Mouse (Mus musculus) lung, embryonic 14.5 days (tissue): ENCODE measurements around the gene Smcp. TPM values are rescaled to one million over a fixed set of nuclear protein-coding genes. Genes with fewer than 3 reads are reported as not detected.

Experiments used
- ATAC-seq: fragments of 200-750 bp; cut with Nextera tagmentation; 2 replicates; pipeline ENCODE4 v1.8.0; 2017; ENCODE audit warnings: mild to moderate bottlenecking, moderate TSS enrichment, moderate library complexity; ENCODE audit not compliant: insufficient read depth
- DNase-seq: peaks from one replicate; pipeline ENCODE4 v3.0.0-alpha.2; 2015
- H3K27ac ChIP-seq: fragments of 300-500 bp; sonication (generic); 2 replicates; pipeline ENCODE4 v1.5.1; 2014; ENCODE audit warnings: low read depth, mild to moderate bottlenecking, moderate library complexity
- H3K27me3 ChIP-seq: fragments of 300-500 bp; sonication (generic); 2 replicates; pipeline ENCODE4 v1.6.1; 2014; ENCODE audit warnings: low read length, control low read depth; ENCODE audit not compliant: insufficient read depth
- H3K36me3 ChIP-seq: fragments of 300-500 bp; sonication (generic); 2 replicates; pipeline ENCODE4 v1.6.1; 2014; ENCODE audit warnings: control low read depth; ENCODE audit not compliant: insufficient read depth
- H3K4me1 ChIP-seq: fragments of 300-500 bp; sonication (generic); 2 replicates; pipeline ENCODE4 v1.6.1; 2014; ENCODE audit warnings: antibody characterized with exemption, control low read depth; ENCODE audit not compliant: insufficient read depth
- H3K4me2 ChIP-seq: fragments of 300-500 bp; sonication (generic); 2 replicates; pipeline ENCODE4 v1.6.1; 2014; ENCODE audit warnings: mild to moderate bottlenecking
- H3K4me3 ChIP-seq: fragments of 300-500 bp; sonication (generic); 2 replicates; pipeline ENCODE4 v1.5.1; 2014; ENCODE audit warnings: low read depth, low read length
- H3K9ac ChIP-seq: fragments of 300-500 bp; sonication (generic); 2 replicates; pipeline ENCODE4 v1.6.1; 2014
- H3K9me3 ChIP-seq: fragments of 300-500 bp; sonication (generic); 2 replicates; pipeline ENCODE4 v1.6.1; 2016; ENCODE audit warnings: low read depth, low read length, control low read depth
- CTCF ChIP-seq: IDR thresholded peaks from 2 replicates; pipeline ENCODE4 v1.5.1; 2016; ENCODE audit warnings: antibody characterized with exemption, low read depth
- WGBS: fragments of 180-500 bp; shearing (Covaris S2); extraction: QIAGEN DNeasy Blood & Tissue Kit; methylation state at CpG from one replicate; pipeline ENCODE4 v1.1.7; 2014; 5-methylcytosine and 5-hydroxymethylcytosine counted together
- polyA plus RNA-seq: library from polyadenylated mRNA; unstranded; fragments of >200 nt; fragmentation: Nextera tagmentation; extraction: Ambion mirVana; gene quantifications from 2 replicates; pipeline ENCODE4 v1.2.1, GENCODE M21; 2014

Smcp gene
- polyA plus RNA-seq, 1 experiment from 2014 or later, result not detected

GRCm38 (mm10) chr3:92578652-92579413, 10.0 kb downstream of the Smcp start:
- ATAC-seq (no peak), DNase-seq (no peak)
- no peak overlapping the region for H3K9ac ChIP-seq
- no peaks in the 10 kb centered on the region for H3K36me3 ChIP-seq
- H3K4me2 ChIP-seq, result no peak overlapping the region
- no peaks in the 10 kb centered on the region for H3K27me3 ChIP-seq
- no peak for TF ChIP-seq CTCF
- 54% methylated on average over 4 of the region's 4 CpGs for WGBS
- H3K4me1 ChIP-seq, result no peaks in the 10 kb centered on the region
- no peak overlapping the region for H3K4me3 ChIP-seq
- no peak overlapping the region for H3K27ac ChIP-seq
- H3K9me3 ChIP-seq, result no peaks in the 10 kb centered on the region

- H3K4me2 ChIP-seq, result no peak within 1 kb of the TSS
- H3K36me3 ChIP-seq, result no peaks in the 10 kb centered on the region
- H3K9me3 ChIP-seq, result no peaks in the 10 kb centered on the region
- H3K27ac ChIP-seq, result no peak within 1 kb of the TSS
- TF ChIP-seq CTCF, result no peak
- H3K4me3 ChIP-seq, result no peak within 1 kb of the TSS
- H3K27me3 ChIP-seq, result no peaks in the 10 kb centered on the region
- H3K4me1 ChIP-seq, result no peaks in the 10 kb centered on the region
- ATAC-seq (no peak), DNase-seq (no peak)
- WGBS, result 58% methylated on average over 1 of the region's 1 CpGs
- no peak within 1 kb of the TSS for H3K9ac ChIP-seq
Measured at GRCm38 (mm10) chr3:92573449-92574041, 15.3 kb downstream of the Smcp start, which contains the start of gene Ivl. Gene Ivl, minus strand, starts transcription at chr3:92573735.

DNA sequence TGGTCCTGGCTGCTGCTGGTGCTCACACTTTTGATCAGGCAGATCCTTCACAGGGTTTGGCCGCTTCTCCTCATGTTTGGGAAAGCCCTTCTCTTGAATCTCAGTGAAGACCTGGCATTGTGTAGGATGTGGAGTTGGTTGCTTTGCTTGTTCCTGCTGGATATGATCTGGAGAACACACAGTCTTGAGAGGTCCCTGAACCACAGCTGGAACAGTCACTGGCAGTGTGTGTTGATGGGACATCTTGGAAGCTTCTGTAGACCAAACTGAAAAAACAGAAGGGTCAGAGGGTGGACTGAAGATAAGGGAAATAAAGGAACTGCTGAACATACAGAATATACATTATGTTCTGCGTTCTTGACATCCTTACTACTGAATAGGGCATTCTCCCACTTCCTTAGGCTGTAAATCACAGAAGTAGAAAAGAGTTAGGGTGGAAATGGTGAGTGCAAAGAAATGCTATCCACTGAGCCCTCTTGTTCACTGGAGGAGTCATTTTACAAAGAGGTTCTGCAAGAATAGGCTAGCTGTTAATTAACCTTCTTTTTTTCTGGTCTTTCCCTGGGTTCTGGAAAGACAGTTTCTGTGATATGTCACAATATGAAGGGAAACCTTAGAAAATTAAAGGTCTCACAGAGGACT, 16.2 kb downstream of the Smcp start:
- no peak for ATAC-seq
- no peak for TF ChIP-seq CTCF
- no peaks in the 10 kb centered on the region for H3K4me1 ChIP-seq
- WGBS, result 42% methylated on average over 2 of the region's 2 CpGs
- no peaks in the 10 kb centered on the region for H3K9me3 ChIP-seq
- H3K9ac ChIP-seq, result no peak overlapping the region
- no peak for DNase-seq
- H3K27ac ChIP-seq, result no peak overlapping the region
- no peaks in the 10 kb centered on the region for H3K36me3 ChIP-seq
- H3K27me3 ChIP-seq, result no peaks in the 10 kb centered on the region
- no peak overlapping the region for H3K4me3 ChIP-seq
- H3K4me2 ChIP-seq, result no peak overlapping the region

DNA sequence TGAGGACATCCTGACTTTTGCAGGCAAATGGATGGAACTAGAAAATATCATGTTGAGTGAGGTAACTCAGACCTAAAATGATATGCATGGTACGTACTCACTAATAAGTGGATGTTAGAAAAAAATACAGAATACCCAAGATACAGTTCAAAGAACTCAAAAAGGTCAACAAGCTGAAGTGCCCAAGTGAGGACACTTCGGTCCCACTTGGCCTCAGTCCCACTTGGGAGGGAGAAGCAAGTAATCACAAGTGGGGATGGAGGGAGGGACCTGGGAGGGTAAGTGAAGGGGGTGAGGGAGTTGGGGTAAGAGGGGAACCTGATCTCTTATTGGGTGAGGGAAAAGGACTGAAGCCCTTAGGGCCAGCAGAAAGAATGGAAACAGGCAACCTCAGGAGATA, 20.0 kb downstream of the Smcp start:
- Histone ChIP-seq H3K36me3 (no peaks in the 10 kb centered on the region), H3K9ac (no peak overlapping the region), H3K4me3 (no peak overlapping the region), H3K27ac (no peak overlapping the region), H3K4me1 (no peaks in the 10 kb centered on the region), H3K27me3 (no peaks in the 10 kb centered on the region), H3K9me3 (no peaks in the 10 kb centered on the region), H3K4me2 (no peak overlapping the region)
- peak; percentile 5 for DNase-seq
- ATAC-seq, result no peak
- 71% methylated on average over 2 of the region's 2 CpGs for WGBS
- TF ChIP-seq CTCF, result no peak

DNA sequence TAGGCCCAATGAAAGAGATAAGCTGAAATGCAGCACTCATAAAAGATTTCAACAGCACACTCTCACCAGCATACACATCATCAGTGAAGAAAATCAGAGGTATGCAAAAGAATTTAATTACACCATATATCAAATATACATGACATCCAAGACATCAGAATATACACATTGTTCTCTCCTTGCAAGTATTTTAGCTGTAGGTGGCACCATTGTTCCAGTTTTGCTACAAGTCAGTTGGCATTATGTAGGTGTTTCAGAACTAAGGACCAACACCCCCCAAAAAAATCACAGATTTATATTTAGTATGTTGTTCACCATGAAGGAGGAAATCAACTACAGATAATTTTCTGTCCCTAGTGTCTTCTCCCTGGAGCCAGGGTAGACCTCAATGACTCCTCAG, 23.4 kb downstream of the Smcp start:
- Histone ChIP-seq H3K36me3 (no peaks in the 10 kb centered on the region), H3K4me2 (no peak overlapping the region), H3K9me3 (no peaks in the 10 kb centered on the region), H3K4me1 (no peaks in the 10 kb centered on the region), H3K27me3 (no peaks in the 10 kb centered on the region), H3K27ac (no peak overlapping the region), H3K9ac (no peak overlapping the region), H3K4me3 (no peak overlapping the region)
- ATAC-seq, result no peak
- peak; percentile 21 for TF ChIP-seq CTCF
- DNase-seq, result peak; percentile 27

DNA sequence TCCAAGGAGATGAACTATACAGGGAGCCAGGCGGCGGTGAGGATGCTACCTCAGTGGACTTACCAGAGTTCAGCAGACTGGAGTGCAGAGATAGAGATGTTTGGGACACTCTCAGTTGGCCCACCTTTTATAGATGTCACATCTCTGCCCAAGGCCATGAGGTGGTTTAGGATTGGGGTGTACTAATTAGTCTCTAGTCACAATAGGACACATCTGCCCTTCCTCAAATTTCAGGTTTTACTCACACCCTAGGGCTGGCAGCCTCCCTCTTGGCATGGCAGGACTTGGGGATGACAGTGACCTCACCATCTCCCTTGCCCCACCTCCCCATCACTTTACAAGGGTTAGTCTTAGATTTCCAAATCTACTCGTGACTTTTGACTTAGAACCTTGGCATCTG, 54.4 kb downstream of the Smcp start, which contains the start of gene 2310046K23Rik:
2310046K23Rik (minus strand) TSS at position 101 of the 400 bp plus-strand sequence.
- Histone ChIP-seq H3K27me3 (no peaks in the 10 kb centered on the region), H3K4me3 (no peak within 1 kb of the TSS), H3K4me1 (no peaks in the 10 kb centered on the region), H3K36me3 (no peaks in the 10 kb centered on the region), H3K27ac (no peak within 1 kb of the TSS), H3K9me3 (no peaks in the 10 kb centered on the region), H3K4me2 (no peak within 1 kb of the TSS), H3K9ac (no peak within 1 kb of the TSS)
- TF ChIP-seq CTCF, result no peak
- no peak for ATAC-seq
- WGBS, result 81% methylated on average over 3 of the region's 3 CpGs
- no peak for DNase-seq

Other genes starting within 250 kb of the Smcp start
- not detected in 2 replicates for gene Sprr2d, start 249.9 kb downstream of the Smcp start, polyA plus RNA-seq
- gene Sprr2e, start 236.9 kb downstream of the Smcp start, polyA plus RNA-seq, result not detected in 2 replicates
- not detected in 2 replicates for gene Sprr2f, start 223.8 kb downstream of the Smcp start, polyA plus RNA-seq
- not detected in 2 replicates for gene Sprr2h, start 203.3 kb downstream of the Smcp start, polyA plus RNA-seq
- gene Sprr2i, start 181.0 kb downstream of the Smcp start, polyA plus RNA-seq, result not detected in 2 replicates
- not detected in 2 replicates for gene Sprr2j-ps, start 170.9 kb downstream of the Smcp start, polyA plus RNA-seq
- gene Gm9774, start 159.6 kb downstream of the Smcp start, polyA plus RNA-seq, result 7.7 and 7.9 TPM in 2 replicates
- gene Sprr2k, start 156.4 kb downstream of the Smcp start, polyA plus RNA-seq, result not detected in 2 replicates
- not detected in 2 replicates for gene Sprr1b, start 150.2 kb downstream of the Smcp start, polyA plus RNA-seq
- gene Sprr3, start 130.3 kb downstream of the Smcp start, polyA plus RNA-seq, result not detected in 2 replicates
- not detected in 2 replicates for gene Sprr1a, start 103.1 kb downstream of the Smcp start, polyA plus RNA-seq
- not detected in 2 replicates for gene Sprr4, start 88.5 kb downstream of the Smcp start, polyA plus RNA-seq
- gene 2310046K23Rik, start 54.5 kb downstream of the Smcp start, polyA plus RNA-seq, result not detected in 2 replicates
- gene Ivl, start 15.3 kb downstream of the Smcp start, polyA plus RNA-seq, result 0.18 TPM in 1 of 2 replicates, not detected in the other
- not detected in 2 replicates for gene 2210017I01Rik, start 18.5 kb upstream of the Smcp start, polyA plus RNA-seq
- gene Lce6a, start 32.7 kb upstream of the Smcp start, polyA plus RNA-seq, result not detected in 2 replicates
- gene Lce1a1, start 59.3 kb upstream of the Smcp start, polyA plus RNA-seq, result not detected in 2 replicates
- not detected in 2 replicates for gene Lce1b, start 67.9 kb upstream of the Smcp start, polyA plus RNA-seq
- gene Lce1a2, start 81.3 kb upstream of the Smcp start, polyA plus RNA-seq, result not detected in 2 replicates
- not detected in 2 replicates for gene Lce1c, start 90.2 kb upstream of the Smcp start, polyA plus RNA-seq
- not detected in 2 replicates for gene Lce1d, start 98.2 kb upstream of the Smcp start, polyA plus RNA-seq
- not detected in 2 replicates for gene Lce1e, start 120.1 kb upstream of the Smcp start, polyA plus RNA-seq
- not detected in 2 replicates for gene Lce1f, start 131.4 kb upstream of the Smcp start, polyA plus RNA-seq
- gene Gm38119, start 150.1 kb upstream of the Smcp start, polyA plus RNA-seq, result not detected in 2 replicates
- not detected in 2 replicates for gene Lce1g, start 163.3 kb upstream of the Smcp start, polyA plus RNA-seq
- not detected in 2 replicates for gene Lce1h, start 176.1 kb upstream of the Smcp start, polyA plus RNA-seq
- gene Lce1i, start 189.9 kb upstream of the Smcp start, polyA plus RNA-seq, result not detected in 2 replicates
- not detected in 2 replicates for gene Lce1j, start 201.5 kb upstream of the Smcp start, polyA plus RNA-seq
- gene Lce1k, start 218.9 kb upstream of the Smcp start, polyA plus RNA-seq, result not detected in 2 replicates
- not detected in 2 replicates for gene Kprp, start 238.2 kb upstream of the Smcp start, polyA plus RNA-seq